Mouse (Mus musculus): Measurements from ENCODE around the gene Sgms1. TPM values are rescaled to one million over a fixed set of nuclear protein-coding genes. Genes with fewer than 3 reads are reported as not detected.

The Sgms1 gene
- polyA plus RNA-seq, 1 experiment = 42.1 TPM

GRCm38 (mm10) chr19:32266385-32267252, 122.9 kb downstream of the Sgms1 start:
- no peak overlapping the region for H3K4me3 ChIP-seq (ENCODE audit: insufficient read depth, low read length)
- TF ChIP-seq CTCF (IDR thresholded peaks at IDR 0.05; ENCODE audit: low read depth, low read length) = no peak
- no peak for TF ChIP-seq POLR2A (IDR thresholded peaks at IDR 0.05; ENCODE audit: borderline replicate concordance, low read depth, low read length)
- H3K27ac ChIP-seq (ENCODE audit: insufficient read depth, low read depth, low read length) = peak overlapping the region; percentile 88
- peaks cover 43% of the 10 kb centered on the region for H3K4me1 ChIP-seq (ENCODE audit: control insufficient read depth, insufficient read depth, low read length)

GRCm38 (mm10) chr19:32263753-32264152, 125.8 kb downstream of the Sgms1 start:
- H3K4me1 ChIP-seq (ENCODE audit: control insufficient read depth, insufficient read depth, low read length) = peaks cover 44% of the 10 kb centered on the region
- H3K4me3 ChIP-seq (ENCODE audit: insufficient read depth, low read length) = no peak overlapping the region
- TF ChIP-seq CTCF (IDR thresholded peaks at IDR 0.05; ENCODE audit: low read depth, low read length) (no peak), POLR2A (IDR thresholded peaks at IDR 0.05; ENCODE audit: borderline replicate concordance, low read depth, low read length) (no peak)
- no peak overlapping the region for H3K27ac ChIP-seq (ENCODE audit: insufficient read depth, low read depth, low read length)

- H3K4me1 ChIP-seq (ENCODE audit: control insufficient read depth, insufficient read depth, low read length) = peaks cover 48% of the 10 kb centered on the region
- H3K27ac ChIP-seq (ENCODE audit: insufficient read depth, low read depth, low read length) = no peak overlapping the region
- no peak overlapping the region for H3K4me3 ChIP-seq (ENCODE audit: insufficient read depth, low read length)
- no peak for TF ChIP-seq CTCF (IDR thresholded peaks at IDR 0.05; ENCODE audit: low read depth, low read length)
- no peak for TF ChIP-seq POLR2A (IDR thresholded peaks at IDR 0.05; ENCODE audit: borderline replicate concordance, low read depth, low read length)
These were observed 126.5 kb downstream of the Sgms1 start for GRCm38 (mm10) chr19:32262805-32263572.

- Histone ChIP-seq H3K4me1 (ENCODE audit: control insufficient read depth, insufficient read depth, low read length) (peaks cover 48% of the 10 kb centered on the region), H3K4me3 (ENCODE audit: insufficient read depth, low read length) (no peak overlapping the region), H3K27ac (ENCODE audit: insufficient read depth, low read depth, low read length) (no peak overlapping the region)
- no peak for TF ChIP-seq POLR2A (IDR thresholded peaks at IDR 0.05; ENCODE audit: borderline replicate concordance, low read depth, low read length)
- TF ChIP-seq CTCF (IDR thresholded peaks at IDR 0.05; ENCODE audit: low read depth, low read length) = no peak
These were observed 128.4 kb downstream of the Sgms1 start for GRCm38 (mm10) chr19:32260869-32261688.

GRCm38 (mm10) chr19:32259830-32260229, 129.7 kb downstream of the Sgms1 start:
- H3K4me1 ChIP-seq (ENCODE audit: control insufficient read depth, insufficient read depth, low read length) = peaks cover 50% of the 10 kb centered on the region
- no peak overlapping the region for H3K4me3 ChIP-seq (ENCODE audit: insufficient read depth, low read length)

GRCm38 (mm10) chr19:32259048-32259447, 130.5 kb downstream of the Sgms1 start:
- H3K27ac ChIP-seq (ENCODE audit: insufficient read depth, low read depth, low read length) = peak overlapping the region; percentile 43
- TF ChIP-seq CTCF (IDR thresholded peaks at IDR 0.05; ENCODE audit: low read depth, low read length) (no peak), POLR2A (IDR thresholded peaks at IDR 0.05; ENCODE audit: borderline replicate concordance, low read depth, low read length) (no peak)
- no peak overlapping the region for H3K4me3 ChIP-seq (ENCODE audit: insufficient read depth, low read length)
- H3K4me1 ChIP-seq (ENCODE audit: control insufficient read depth, insufficient read depth, low read length) = peaks cover 49% of the 10 kb centered on the region

More at GRCm38 (mm10) chr19:32259830-32260229, 129.7 kb downstream of the Sgms1 start:
- no peak for TF ChIP-seq CTCF (IDR thresholded peaks at IDR 0.05; ENCODE audit: low read depth, low read length)
- H3K27ac ChIP-seq (ENCODE audit: insufficient read depth, low read depth, low read length) = peak overlapping the region; percentile 43; the same call in 1 of the 2 replicates

GRCm38 (mm10) chr19:32258146-32258545, 131.4 kb downstream of the Sgms1 start:
- Histone ChIP-seq H3K27ac (ENCODE audit: insufficient read depth, low read depth, low read length) (peak overlapping the region; percentile 69), H3K4me3 (ENCODE audit: insufficient read depth, low read length) (no peak overlapping the region), H3K4me1 (ENCODE audit: control insufficient read depth, insufficient read depth, low read length) (peaks cover 50% of the 10 kb centered on the region)
- no peak for TF ChIP-seq POLR2A (IDR thresholded peaks at IDR 0.05; ENCODE audit: borderline replicate concordance, low read depth, low read length)
- TF ChIP-seq CTCF (IDR thresholded peaks at IDR 0.05; ENCODE audit: low read depth, low read length) = no peak

- peaks cover 53% of the 10 kb centered on the region for H3K4me1 ChIP-seq (ENCODE audit: control insufficient read depth, insufficient read depth, low read length)
- H3K27ac ChIP-seq (ENCODE audit: insufficient read depth, low read depth, low read length) = no peak overlapping the region
- no peak for TF ChIP-seq CTCF (IDR thresholded peaks at IDR 0.05; ENCODE audit: low read depth, low read length)
- no peak overlapping the region for H3K4me3 ChIP-seq (ENCODE audit: insufficient read depth, low read length)
These were observed 131.9 kb downstream of the Sgms1 start for GRCm38 (mm10) chr19:32257616-32258015.

- TF ChIP-seq POLR2A (IDR thresholded peaks at IDR 0.05; ENCODE audit: borderline replicate concordance, low read depth, low read length) (no peak), CTCF (IDR thresholded peaks at IDR 0.05; ENCODE audit: low read depth, low read length) (no peak)
- no peak overlapping the region for H3K4me3 ChIP-seq (ENCODE audit: insufficient read depth, low read length)
- no peak overlapping the region for H3K27ac ChIP-seq (ENCODE audit: insufficient read depth, low read depth, low read length)
- H3K4me1 ChIP-seq (ENCODE audit: control insufficient read depth, insufficient read depth, low read length) = peaks cover 57% of the 10 kb centered on the region
These were observed 132.7 kb downstream of the Sgms1 start for GRCm38 (mm10) chr19:32256706-32257415.
